Mouse (Mus musculus): ENCODE results near the gene Pitpnm2.

- TF ChIP-seq CTCF (IDR thresholded peaks at IDR 0.05; ENCODE audit: control insufficient read depth, insufficient read depth, insufficient read length), result no peak
- no peak for TF ChIP-seq USF1 (IDR thresholded peaks at IDR 0.05; ENCODE audit: low read depth)
Measured at GRCm38 (mm10) chr5:124209850-124210249, 39.7 kb downstream of the Pitpnm2 start.
